In genomic region chr7:73250593-73250992, GRCm38 (mm10) we compare ENCODE assay signal across 22 mouse cellular contexts.
DNase-seq lines count a peak whose midpoint lies in the region; ATAC-seq and TF ChIP-seq lines count a peak whose summit lies in the region.
"Had no signal": no experiment of that assay in that cellular context is flagged by ENCODE, and none has a peak within 500 bp of the region (broad histone marks: within the 10 kb centered on the region; RNA-seq: fewer than 3 reads in every experiment).

No protein-coding gene starts in this region.

- 0 out of 2 replicates have a peak, but pooled peaks have one; percentile 44 for ATAC-seq in forebrain, embryonic 12.5 days (ENCODE audit: low FRiP score)
- ATAC-seq in forebrain, embryonic 11.5 days (replicated peaks; ENCODE audit: low FRiP score): no peak
- ATAC-seq in forebrain, embryonic 16.5 days: peak; percentile 77
- ATAC-seq: CD4-positive, CD25-positive, alpha-beta regulatory T cell, adult 4 months; midbrain, embryonic 13.5 days had no signal

- no peak for TF ChIP-seq POLR2A in thymus, adult 2 months (IDR thresholded peaks at IDR 0.05; ENCODE audit: control insufficient read depth, extremely low read depth, insufficient read depth, low read length, poor library complexity)

- H3K4me1 ChIP-seq in forebrain, embryonic 12.5 days: peaks cover 14% of the 10 kb centered on the region
- peaks cover 2% of the 10 kb centered on the region; the same call in 1 of the 2 replicates for H3K4me1 ChIP-seq in forebrain, embryonic 11.5 days (replicated peaks; ENCODE audit: control insufficient read depth, insufficient read depth, low read length)
- H3K4me1 ChIP-seq in forebrain, embryonic 16.5 days (replicated peaks; ENCODE audit: control insufficient read depth, insufficient read depth, low read length): 0 out of 2 replicates have a peak, but pooled peaks cover 6% of the 10 kb centered on the region
- no peaks in the 10 kb centered on the region for H3K4me1 ChIP-seq in thymus, adult 2 months (replicated peaks; ENCODE audit: control insufficient read depth, insufficient read depth, low read length)
- H3K4me1 ChIP-seq: hindbrain, embryonic 15.5 days; liver, embryonic 13.5 days; megakaryocyte, embryonic 14.5 days; neural tube, embryonic 12.5 days had no signal

- 42% methylated on average over 8 of the region's 8 CpGs for WGBS in forebrain, embryonic 12.5 days
- WGBS in forebrain, embryonic 11.5 days: 48% methylated on average over 8 of the region's 8 CpGs
- WGBS in forebrain, embryonic 16.5 days: 20% methylated on average over 8 of the region's 8 CpGs
- 75% methylated on average over 8 of the region's 8 CpGs for WGBS in thymus, adult 2 months

- H3K4me3 ChIP-seq in forebrain, embryonic 12.5 days (replicated peaks): no peak overlapping the region
- H3K4me3 ChIP-seq in forebrain, embryonic 11.5 days (ENCODE audit: low read depth, low read length): no peak overlapping the region
- H3K4me3 ChIP-seq in forebrain, embryonic 16.5 days (replicated peaks; ENCODE audit: low read length): no peak overlapping the region
- no peak overlapping the region for H3K4me3 ChIP-seq in thymus, adult 2 months (ENCODE audit: control insufficient read depth, insufficient read depth, low read length)
- H3K4me3 ChIP-seq: gastrocnemius, adult 2 months; hindbrain, embryonic 15.5 days; limb, embryonic 13.5 days; liver, embryonic 13.5 days; megakaryocyte, embryonic 14.5 days; midbrain, embryonic 13.5 days; neural tube, embryonic 12.5 days had no signal

- DNase-seq in forebrain, embryonic 11.5 days (ENCODE audit: low spot score): no peak
- peak; percentile 18 for DNase-seq in testis, postnatal 14 days (ENCODE audit: low spot score)
- no peak for DNase-seq in testis, postnatal 10 days (ENCODE audit: low spot score)
- DNase-seq in heart, adult 8-10 months (ENCODE audit: low spot score): no peak
- no peak for DNase-seq in thymus, adult 2 months
- DNase-seq: adrenal gland, postnatal 36 days; cerebellum, adult 18-20 months; cerebellum, postnatal 36 days; gastrocnemius, adult 2 months; liver, embryonic 13.5 days; lung, adult 2 months; thymus, adult 18-20 months; thymus, postnatal 4 days had no signal

- H3K27me3 ChIP-seq in forebrain, embryonic 12.5 days: no peaks in the 10 kb centered on the region
- no peaks in the 10 kb centered on the region for H3K27me3 ChIP-seq in forebrain, embryonic 11.5 days (ENCODE audit: control insufficient read depth, insufficient read depth, low read length)
- no peaks in the 10 kb centered on the region for H3K27me3 ChIP-seq in forebrain, embryonic 16.5 days (replicated peaks; ENCODE audit: control insufficient read depth, insufficient read depth, low read length)
- no peaks in the 10 kb centered on the region for H3K27me3 ChIP-seq in thymus, adult 2 months (ENCODE audit: control insufficient read depth, insufficient read depth, low read length)
- H3K27me3 ChIP-seq: hindbrain, embryonic 15.5 days; limb, embryonic 13.5 days; liver, embryonic 13.5 days; megakaryocyte, embryonic 14.5 days; midbrain, embryonic 13.5 days; neural tube, embryonic 12.5 days had no signal

- no peak for TF ChIP-seq CTCF in thymus, adult 2 months (IDR thresholded peaks at IDR 0.05; ENCODE audit: borderline replicate concordance, control insufficient read depth, extremely low read depth, insufficient read depth, low read length, poor library complexity)

- no peaks in the 10 kb centered on the region for H3K9me3 ChIP-seq in forebrain, embryonic 12.5 days
- no peaks in the 10 kb centered on the region for H3K9me3 ChIP-seq in forebrain, embryonic 11.5 days (ENCODE audit: control insufficient read depth, low read length)
- no peaks in the 10 kb centered on the region for H3K9me3 ChIP-seq in forebrain, embryonic 16.5 days (ENCODE audit: control insufficient read depth, low read length)
- H3K9me3 ChIP-seq: hindbrain, embryonic 15.5 days; limb, embryonic 13.5 days; liver, embryonic 13.5 days; megakaryocyte, embryonic 14.5 days; midbrain, embryonic 13.5 days; neural tube, embryonic 12.5 days had no signal

- no peak overlapping the region for H3K27ac ChIP-seq in forebrain, embryonic 12.5 days
- H3K27ac ChIP-seq in forebrain, embryonic 11.5 days (ENCODE audit: low read depth, low read length): no peak overlapping the region
- H3K27ac ChIP-seq in forebrain, embryonic 16.5 days (ENCODE audit: low read length): no peak overlapping the region
- H3K27ac ChIP-seq in thymus, adult 2 months (ENCODE audit: control insufficient read depth, insufficient read depth, low read length): no peak overlapping the region
- H3K27ac ChIP-seq: gastrocnemius, adult 2 months; hindbrain, embryonic 15.5 days; limb, embryonic 13.5 days; liver, embryonic 13.5 days; midbrain, embryonic 13.5 days; neural tube, embryonic 12.5 days had no signal

- H3K36me3 ChIP-seq in forebrain, embryonic 12.5 days (replicated peaks): no peaks in the 10 kb centered on the region
- H3K36me3 ChIP-seq in forebrain, embryonic 11.5 days (ENCODE audit: control insufficient read depth, insufficient read depth, low read length): no peaks in the 10 kb centered on the region
- H3K36me3 ChIP-seq in forebrain, embryonic 16.5 days (ENCODE audit: control insufficient read depth, insufficient read depth): no peaks in the 10 kb centered on the region
- no peaks in the 10 kb centered on the region for H3K36me3 ChIP-seq in thymus, adult 2 months (ENCODE audit: control insufficient read depth, insufficient read depth, low read length)
- H3K36me3 ChIP-seq: hindbrain, embryonic 15.5 days; limb, embryonic 13.5 days; liver, embryonic 13.5 days; midbrain, embryonic 13.5 days; neural tube, embryonic 12.5 days had no signal

- H3K9ac ChIP-seq in forebrain, embryonic 12.5 days: no peak overlapping the region
- H3K9ac ChIP-seq in forebrain, embryonic 11.5 days (ENCODE audit: low read length): no peak overlapping the region
- no peak overlapping the region for H3K9ac ChIP-seq in forebrain, embryonic 16.5 days (replicated peaks; ENCODE audit: low read depth, low read length)
- H3K9ac ChIP-seq: hindbrain, embryonic 15.5 days; limb, embryonic 13.5 days; liver, embryonic 13.5 days; midbrain, embryonic 13.5 days; neural tube, embryonic 12.5 days had no signal

- no peak overlapping the region for H3K4me2 ChIP-seq in forebrain, embryonic 12.5 days
- no peak overlapping the region for H3K4me2 ChIP-seq in forebrain, embryonic 11.5 days (ENCODE audit: low read depth, low read length, severe bottlenecking)
- H3K4me2 ChIP-seq in forebrain, embryonic 16.5 days (ENCODE audit: low read length): no peak overlapping the region
- H3K4me2 ChIP-seq: heart, embryonic 11.5 days; hindbrain, embryonic 15.5 days; limb, embryonic 13.5 days; liver, embryonic 13.5 days; midbrain, embryonic 13.5 days; neural tube, embryonic 12.5 days had no signal
